Comparison of ENCODE assay signal across 23 mouse cellular contexts in the genomic region with DNA sequence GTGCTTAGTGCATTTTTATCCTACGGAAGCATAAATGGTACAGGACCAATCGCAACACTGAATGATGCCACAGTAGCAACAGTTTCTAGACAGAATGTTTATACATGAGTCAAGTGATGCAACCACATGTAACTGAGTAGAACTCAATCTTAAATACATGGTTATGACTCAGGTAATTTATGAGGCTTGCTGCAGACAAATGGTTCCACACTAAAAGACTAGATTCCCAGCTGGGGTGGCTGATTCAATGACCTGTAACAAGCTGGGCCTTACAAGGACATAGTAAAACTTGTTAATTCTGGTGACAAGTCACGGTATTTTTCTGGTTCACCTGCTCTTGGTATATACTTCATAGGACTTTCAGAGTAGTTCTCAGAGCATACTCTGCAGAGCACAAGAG. TPM values are rescaled to one million over a fixed set of nuclear protein-coding genes. Genes with fewer than 3 reads are reported as not detected.
DNase-seq lines count a peak whose midpoint lies in the region; ATAC-seq and TF ChIP-seq lines count a peak whose summit lies in the region.
"Had no signal": no experiment of that assay in that cellular context is flagged by ENCODE, and none has a peak within 500 bp of the region (broad histone marks: within the 10 kb centered on the region; RNA-seq: fewer than 3 reads in every experiment).

No protein-coding gene starts in this region.

- intact Hi-C loops in heart, adult 2 months (cut with DNase I) = no loop called here

- DNase-seq in kidney, postnatal 36 days = no peak
- DNase-seq in 3T3-L1 (ENCODE audit: low read depth, low spot score) = peak; percentile 95
- no peak for DNase-seq in CH12.LX (ENCODE audit: extremely low read depth)
- DNase-seq in cerebellum, adult 2 months = no peak
- DNase-seq in heart, adult 2 months = no peak
- DNase-seq: adrenal gland, postnatal 36 days; cerebellum, adult 11 months; cerebellum, postnatal 10 days; gastrocnemius, postnatal 36 days; kidney, postnatal 14 days; liver, embryonic 13.5 days; lung, embryonic 14.5 days; lung, postnatal 36 days; thymus, postnatal 14 days had no signal

- ATAC-seq in kidney, embryonic 16.5 days (ENCODE audit: low FRiP score, low TSS enrichment) = no peak
- ATAC-seq: CD4-positive, CD25-positive, alpha-beta regulatory T cell, adult 4 months; hindbrain, embryonic 16.5 days; intestine, embryonic 15.5 days; midbrain, embryonic 15.5 days had no signal

- no peak for TF ChIP-seq CTCF in CH12.LX (conservative IDR thresholded peaks at IDR 0.05 in 1 of 2, IDR thresholded peaks at IDR 0.05 in 1 of 2; ENCODE audit: low read depth in 2 of 2, low read length in 2 of 2)
- no peak for TF ChIP-seq CTCF in embryonic fibroblast, embryonic 13.5 days (IDR thresholded peaks at IDR 0.05; ENCODE audit: borderline replicate concordance, insufficient read depth, low read length)
- no peak for TF ChIP-seq CTCF in cerebellum, adult 2 months (IDR thresholded peaks at IDR 0.05; ENCODE audit: borderline replicate concordance, insufficient read depth, low read depth, low read length)
- TF ChIP-seq CTCF in heart, adult 2 months (IDR thresholded peaks at IDR 0.05) = no peak

- H3K4me1 ChIP-seq in kidney, embryonic 16.5 days (ENCODE audit: insufficient read depth, low read length) = peaks cover 8% of the 10 kb centered on the region
- peaks cover 3 to 27% of the 10 kb centered on the region in 2 experiments; a peak in 3 of 4 replicates for H3K4me1 ChIP-seq in CH12.LX (ENCODE audit: control insufficient read depth in 1 of 2, insufficient read depth in 2 of 2)
- H3K4me1 ChIP-seq in embryonic fibroblast, embryonic 13.5 days (ENCODE audit: control insufficient read depth, insufficient read depth, low read length) = peaks cover 8% of the 10 kb centered on the region
- no peaks in the 10 kb centered on the region for H3K4me1 ChIP-seq in cerebellum, adult 2 months (ENCODE audit: control insufficient read depth, insufficient read depth, low read length)
- no peaks in the 10 kb centered on the region for H3K4me1 ChIP-seq in heart, adult 2 months (ENCODE audit: control insufficient read depth, insufficient read depth, low read length)
- H3K4me1 ChIP-seq: embryonic facial prominence, embryonic 10.5 days; intestine, embryonic 15.5 days had no signal

- no peak for TF ChIP-seq RAD21 in CH12.LX (IDR thresholded peaks at IDR 0.05; ENCODE audit: low read depth, low read length)

- no peaks in the 10 kb centered on the region for H3K9me3 ChIP-seq in kidney, embryonic 16.5 days (ENCODE audit: low read length)
- H3K9me3 ChIP-seq in CH12.LX (replicated peaks; ENCODE audit: low read length) = no peaks in the 10 kb centered on the region
- H3K9me3 ChIP-seq: embryonic facial prominence, embryonic 10.5 days; heart, embryonic 15.5 days; intestine, embryonic 15.5 days; limb, embryonic 13.5 days; liver, embryonic 13.5 days; midbrain, embryonic 15.5 days had no signal

- H3K36me3 ChIP-seq in kidney, embryonic 16.5 days (ENCODE audit: insufficient read depth, low read length) = peaks cover 39% of the 10 kb centered on the region
- H3K36me3 ChIP-seq in CH12.LX (replicated peaks in 1 of 2; ENCODE audit: control insufficient read depth in 1 of 2, insufficient read depth in 1 of 2, low read length in 1 of 2) = peaks cover 51 to 91% of the 10 kb centered on the region in 2 experiments
- no peaks in the 10 kb centered on the region for H3K36me3 ChIP-seq in heart, adult 2 months (ENCODE audit: control insufficient read depth, insufficient read depth, low read length)

- dilution Hi-C loops in CH12.LX (cut with MboI; ENCODE audit: extremely low pct_ligation_motif_present, extremely low pct_unique_long_range_greater_than_20kb, low sequenced_read_pairs) = no loop called here

- H3K4me2 ChIP-seq in kidney, embryonic 16.5 days (replicated peaks; ENCODE audit: low read depth, low read length) = no peak overlapping the region
- no peak overlapping the region for H3K4me2 ChIP-seq in CH12.LX (ENCODE audit: insufficient read depth, low read depth, poor library complexity, severe bottlenecking)
- H3K4me2 ChIP-seq: heart, embryonic 15.5 days; intestine, embryonic 15.5 days; limb, embryonic 13.5 days; liver, embryonic 13.5 days; lung, embryonic 14.5 days; midbrain, embryonic 15.5 days had no signal

- peak overlapping the region; percentile 75 for H3K27ac ChIP-seq in kidney, embryonic 16.5 days (ENCODE audit: low read length)
- H3K27ac ChIP-seq in CH12.LX (ENCODE audit: insufficient read depth, low read depth) = peak overlapping the region; percentile 93
- peak overlapping the region; percentile 100 for H3K27ac ChIP-seq in embryonic fibroblast, embryonic 13.5 days (ENCODE audit: insufficient read depth, low read length)
- no peak overlapping the region for H3K27ac ChIP-seq in cerebellum, adult 2 months (ENCODE audit: insufficient read depth, low read length)
- H3K27ac ChIP-seq in heart, adult 2 months = no peak overlapping the region
- H3K27ac ChIP-seq: embryonic facial prominence, embryonic 10.5 days; heart, embryonic 15.5 days; intestine, embryonic 15.5 days; limb, embryonic 13.5 days; midbrain, embryonic 15.5 days had no signal

- no peak overlapping the region for H3K9ac ChIP-seq in kidney, embryonic 16.5 days (replicated peaks; ENCODE audit: low read length)
- H3K9ac ChIP-seq in CH12.LX (ENCODE audit: insufficient read depth, low read depth) = peak overlapping the region; percentile 67
- no peak overlapping the region for H3K9ac ChIP-seq in heart, adult 2 months (ENCODE audit: low read depth, low read length)
- H3K9ac ChIP-seq: heart, embryonic 15.5 days; intestine, embryonic 15.5 days; limb, embryonic 13.5 days; liver, embryonic 13.5 days; lung, embryonic 14.5 days; midbrain, embryonic 15.5 days had no signal

- in situ Hi-C loops in CH12.LX (cut with MboI; ENCODE audit: low pct_ligation_motif_present, low pct_unique_long_range_greater_than_20kb, low sequenced_read_pairs) = loop anchor here (10.0 kb wide), 1 partner anchor 143 kb away; no protein-coding TSS in a partner anchor

- no peak for TF ChIP-seq EP300 in CH12.LX (IDR thresholded peaks at IDR 0.05; ENCODE audit: low read length)
- no peak for TF ChIP-seq EP300 in heart, adult 2 months (IDR thresholded peaks at IDR 0.05; ENCODE audit: insufficient read depth, low read depth, low read length)

- no peak overlapping the region for H3K4me3 ChIP-seq in kidney, embryonic 16.5 days (ENCODE audit: low read length)
- H3K4me3 ChIP-seq in CH12.LX (replicated peaks in 1 of 3; ENCODE audit: low read depth in 2 of 3, low read length in 2 of 3, poor library complexity in 1 of 3) = no peak overlapping the region
- H3K4me3 ChIP-seq in embryonic fibroblast, embryonic 13.5 days (ENCODE audit: insufficient read depth, low read length) = no peak overlapping the region
- H3K4me3 ChIP-seq in cerebellum, adult 2 months (replicated peaks; ENCODE audit: insufficient read depth, low read depth, low read length) = no peak overlapping the region
- no peak overlapping the region for H3K4me3 ChIP-seq in heart, adult 2 months
- H3K4me3 ChIP-seq: embryonic facial prominence, embryonic 10.5 days; heart, embryonic 15.5 days; intestine, embryonic 15.5 days; limb, embryonic 13.5 days; liver, embryonic 13.5 days; midbrain, embryonic 15.5 days had no signal

- H3K27me3 ChIP-seq in kidney, embryonic 16.5 days (ENCODE audit: insufficient read depth, low read length) = no peaks in the 10 kb centered on the region
- H3K27me3 ChIP-seq in CH12.LX (replicated peaks) = no peaks in the 10 kb centered on the region
- no peaks in the 10 kb centered on the region for H3K27me3 ChIP-seq in cerebellum, adult 2 months (ENCODE audit: control insufficient read depth, insufficient read depth, low read length)
- no peaks in the 10 kb centered on the region for H3K27me3 ChIP-seq in heart, adult 2 months (ENCODE audit: control insufficient read depth, insufficient read depth, low read length)
- H3K27me3 ChIP-seq: heart, embryonic 15.5 days; intestine, embryonic 15.5 days; limb, embryonic 13.5 days; liver, embryonic 13.5 days; midbrain, embryonic 15.5 days had no signal

- 73% methylated on average over 3 of the region's 3 CpGs for WGBS in kidney, embryonic 16.5 days
- WGBS in cerebellum, adult 2 months = 91% methylated on average over 3 of the region's 3 CpGs
- WGBS in heart, adult 2 months = 85% methylated on average over 3 of the region's 3 CpGs

- TF ChIP-seq POLR2A in CH12.LX (IDR thresholded peaks at IDR 0.05; ENCODE audit: low read depth, low read length) = no peak
- no peak for TF ChIP-seq POLR2A in embryonic fibroblast, embryonic 13.5 days (IDR thresholded peaks at IDR 0.05; ENCODE audit: low read depth, low read length)
- TF ChIP-seq POLR2A in cerebellum, adult 2 months (IDR thresholded peaks at IDR 0.05; ENCODE audit: borderline replicate concordance, insufficient read depth, low read length) = no peak
- no peak for TF ChIP-seq POLR2A in heart, adult 2 months (IDR thresholded peaks at IDR 0.05; ENCODE audit: insufficient read depth, low read depth, low read length)

- H3K79me2 ChIP-seq in CH12.LX (replicated peaks; ENCODE audit: control insufficient read depth, extremely low read depth, insufficient read depth, poor library complexity, severe bottlenecking) = peaks cover 47% of the 10 kb centered on the region
- H3K79me2 ChIP-seq in heart, adult 2 months (replicated peaks; ENCODE audit: control insufficient read depth, insufficient read depth, low read length) = no peaks in the 10 kb centered on the region; the same call in 1 of the 2 replicates

TF ChIP-seq in CH12.LX, 34 proteins besides CTCF, POLR2A, EP300 and RAD21 (continues in another document):
- TF ChIP-seq ZMIZ1 (IDR thresholded peaks at IDR 0.05; ENCODE audit: low read depth, low read length) (no peak; the same call in none of the 2 replicates), NELFE (IDR thresholded peaks at IDR 0.05; ENCODE audit: low read depth, low read length) (no peak)

RNA-seq across cellular contexts. Expression of gene Ptrh2, which starts 7.7 kb away (rescaled TPM):
- 33.1 and 35.6 TPM in 2 replicates for polyA plus RNA-seq in kidney, embryonic 16.5 days (2015; fragmentation: Nextera tagmentation; extraction: Ambion mirVana)
- total RNA-seq in CH12.LX (2012; rRNA removed) (29.8 and 39.4 TPM in 2 replicates), CH12.LX (2014; rRNA removed) (34.7 and 40.9 TPM in 2 replicates)
- 48.2 and 54.5 TPM in 2 replicates for polyA plus RNA-seq in CH12.LX (2012; ENCODE audit: insufficient read length, low read depth)
- polyA plus RNA-seq in embryonic fibroblast, embryonic 13.5 days (2011; ENCODE audit: insufficient read length, low read depth, missing spikeins) = 18.3 and 19.1 TPM in 2 replicates
- 9.7 and 10.5 TPM in 2 replicates for polyA plus RNA-seq in cerebellum, adult 2 months (2012; rRNA removed)
- total RNA-seq in heart, adult 2 months (2021) = 1 to 10 TPM; 5.9 to 6.4 TPM
- 3.7 and 5.2 TPM in 2 replicates for polyA plus RNA-seq in heart, adult 2 months (2012; rRNA removed)

RNA-seq across cellular contexts. Expression of gene Vmp1, which starts 7.8 kb away (rescaled TPM):
- polyA plus RNA-seq in kidney, embryonic 16.5 days (2015; fragmentation: Nextera tagmentation; extraction: Ambion mirVana) = 172 and 173 TPM in 2 replicates
- total RNA-seq in CH12.LX (2012; rRNA removed) = 80.9 and 86.9 TPM in 2 replicates
- 209 and 231 TPM in 2 replicates for total RNA-seq in CH12.LX (2014; rRNA removed)
- 166 and 167 TPM in 2 replicates for polyA plus RNA-seq in CH12.LX (2012; ENCODE audit: insufficient read length, low read depth)
- 525 and 577 TPM in 2 replicates for polyA plus RNA-seq in embryonic fibroblast, embryonic 13.5 days (2011; ENCODE audit: insufficient read length, low read depth, missing spikeins)
- 113 and 132 TPM in 2 replicates for polyA plus RNA-seq in cerebellum, adult 2 months (2012; rRNA removed)
- 10 to 100 TPM; 58.2 to 66.9 TPM for total RNA-seq in heart, adult 2 months (2021)
- polyA plus RNA-seq in heart, adult 2 months (2012; rRNA removed) = 34.0 and 59.2 TPM in 2 replicates

Comparison
In these comparisons a context has a peak if more than half of its experiments do, and no peak if none do; other contexts are left out.
1. H3K27ac ChIP-seq: peak in kidney, embryonic 16.5 days (single experiment), CH12.LX (single experiment) and embryonic fibroblast, embryonic 13.5 days (single experiment); none in cerebellum, adult 2 months (single experiment) and heart, adult 2 months (single experiment).